Mouse (Mus musculus): Measurements from ENCODE around the gene Gimap9.
"Not testable (repeated sequence)": the region's sequence is repeated elsewhere in the genome, so short reads cannot be mapped to it uniquely, and the experiment has no call there.

The Gimap9 gene

GRCm38 (mm10) chr6:48664750-48665149, 11.2 kb upstream of the Gimap9 start:
- no peak for DNase-seq (ENCODE audit: low spot score in 2 of 2)

GRCm38 (mm10) chr6:48665471-48665870, 10.5 kb upstream of the Gimap9 start:
- no peak for DNase-seq (ENCODE audit: low spot score in 2 of 2)

- no peak for DNase-seq (ENCODE audit: low spot score in 2 of 2)
These were observed 9.8 kb upstream of the Gimap9 start for GRCm38 (mm10) chr6:48666159-48666586.

- DNase-seq (ENCODE audit: low spot score in 2 of 2) = no peak
These were observed 7.9 kb upstream of the Gimap9 start for GRCm38 (mm10) chr6:48668022-48668421.

GRCm38 (mm10) chr6:48669446-48669969, 6.4 kb upstream of the Gimap9 start:
- DNase-seq (ENCODE audit: low spot score in 2 of 2) = no peak

GRCm38 (mm10) chr6:48674291-48675058, 1.5 kb upstream of the Gimap9 start:
- DNase-seq (ENCODE audit: low spot score in 2 of 2) = no peak

GRCm38 (mm10) chr6:48675400-48675930, 464 bp upstream of the Gimap9 start:
- no peak for DNase-seq (ENCODE audit: low spot score in 2 of 2)

GRCm38 (mm10) chr6:48676860-48677415, 1.0 kb downstream of the Gimap9 start:
- DNase-seq (ENCODE audit: low spot score in 2 of 2) = no peak

- DNase-seq (ENCODE audit: low spot score in 2 of 2) = no peak
These were observed 1.8 kb downstream of the Gimap9 start for GRCm38 (mm10) chr6:48677492-48678345.

- no peak for DNase-seq (ENCODE audit: low spot score in 2 of 2)
These were observed 2.5 kb downstream of the Gimap9 start for GRCm38 (mm10) chr6:48678391-48678790.

- no peak for DNase-seq (ENCODE audit: low spot score in 2 of 2)
These were observed 3.8 kb downstream of the Gimap9 start for GRCm38 (mm10) chr6:48679701-48680100.

GRCm38 (mm10) chr6:48680421-48680820, 4.5 kb downstream of the Gimap9 start:
- no peak for DNase-seq (ENCODE audit: low spot score in 2 of 2)

GRCm38 (mm10) chr6:48681472-48682090, 5.7 kb downstream of the Gimap9 start:
- no peak for DNase-seq (ENCODE audit: low spot score in 2 of 2)

GRCm38 (mm10) chr6:48682271-48682670, 6.3 kb downstream of the Gimap9 start:
- DNase-seq (ENCODE audit: low spot score in 2 of 2) = no peak

GRCm38 (mm10) chr6:48683263-48683821, 7.4 kb downstream of the Gimap9 start:
- not testable (repeated sequence) for DNase-seq (ENCODE audit: low spot score in 2 of 2)

GRCm38 (mm10) chr6:48684319-48684718, 8.4 kb downstream of the Gimap9 start, which contains the start of gene Gimap4:
TSS of gene Gimap4 (plus strand) at chr6:48684549.
- DNase-seq (ENCODE audit: low spot score in 2 of 2) = no peak

- DNase-seq (ENCODE audit: low spot score in 2 of 2) = no peak
These were observed 8.9 kb downstream of the Gimap9 start for GRCm38 (mm10) chr6:48684806-48685205.

- no peak for DNase-seq (ENCODE audit: low spot score in 2 of 2)
These were observed 9.3 kb downstream of the Gimap9 start for GRCm38 (mm10) chr6:48685251-48685650.

- DNase-seq (ENCODE audit: low spot score in 2 of 2) = no peak
These were observed 10.1 kb downstream of the Gimap9 start for GRCm38 (mm10) chr6:48685694-48686665.

- no peak for DNase-seq (ENCODE audit: low spot score in 2 of 2)
These were observed 11.1 kb downstream of the Gimap9 start for GRCm38 (mm10) chr6:48687077-48687476.
